Mouse (Mus musculus) forebrain, embryonic 11.5 days (tissue): ENCODE measurements at regions not wholly inside any gene's neighbourhood (a gene's known extent, or its start where the extent isn't known, plus 50 kb on each side); places are given as distances from the start of the nearest gene placed in this dataset.

Experiments
- ATAC-seq: fragments of 200-750 bp; cut with Nextera tagmentation; replicated peaks from 2 replicates; pipeline ENCODE4 v1.8.0; 2017; ENCODE audit warnings: moderate TSS enrichment; ENCODE audit not compliant: low FRiP score
- DNase-seq: peaks from one replicate; pipeline ENCODE4 v3.0.0-alpha.2; 2017; ENCODE audit warnings: low spot score
- H3K27ac ChIP-seq: fragments of 300-500 bp; sonication (generic); 2 replicates; pipeline ENCODE4 v1.5.1; 2014; ENCODE audit warnings: low read depth, low read length
- H3K27me3 ChIP-seq: fragments of 300-500 bp; sonication (generic); 2 replicates; pipeline ENCODE4 v1.6.1; 2014; ENCODE audit warnings: mild to moderate bottlenecking, low read length, mixed read lengths; ENCODE audit not compliant: control insufficient read depth, insufficient read depth
- H3K36me3 ChIP-seq: fragments of 300-500 bp; sonication (generic); 2 replicates; pipeline ENCODE4 v1.6.1; 2014; ENCODE audit warnings: mild to moderate bottlenecking, low read length, moderate library complexity, mixed read lengths; ENCODE audit not compliant: control insufficient read depth, insufficient read depth
- H3K4me1 ChIP-seq: fragments of 300-500 bp; sonication (generic); replicated peaks from 2 replicates; pipeline ENCODE4 v1.6.1; 2014; ENCODE audit warnings: low read length, mixed read lengths; ENCODE audit not compliant: control insufficient read depth, insufficient read depth
- H3K4me2 ChIP-seq: fragments of 300-500 bp; sonication (generic); 2 replicates; pipeline ENCODE4 v1.6.1; 2014; ENCODE audit warnings: low read depth, mild to moderate bottlenecking, low read length, moderate library complexity, mixed read lengths; ENCODE audit not compliant: severe bottlenecking
- H3K4me3 ChIP-seq: fragments of 300-500 bp; sonication (generic); 2 replicates; pipeline ENCODE4 v1.5.1; 2014; ENCODE audit warnings: low read depth, low read length
- H3K9ac ChIP-seq: fragments of 300-500 bp; sonication (generic); 2 replicates; pipeline ENCODE4 v1.6.1; 2014; ENCODE audit warnings: low read length
- H3K9me3 ChIP-seq: fragments of 300-500 bp; sonication (generic); 2 replicates; pipeline ENCODE4 v1.6.1; 2016; ENCODE audit warnings: low read length, mixed read lengths; ENCODE audit not compliant: control insufficient read depth
- WGBS: fragments of 180-500 bp; shearing (Covaris S2); extraction: QIAGEN DNeasy Blood & Tissue Kit; methylation state at CpG from one replicate; pipeline ENCODE4 v1.1.7; 2014; 5-methylcytosine and 5-hydroxymethylcytosine counted together

DNA sequence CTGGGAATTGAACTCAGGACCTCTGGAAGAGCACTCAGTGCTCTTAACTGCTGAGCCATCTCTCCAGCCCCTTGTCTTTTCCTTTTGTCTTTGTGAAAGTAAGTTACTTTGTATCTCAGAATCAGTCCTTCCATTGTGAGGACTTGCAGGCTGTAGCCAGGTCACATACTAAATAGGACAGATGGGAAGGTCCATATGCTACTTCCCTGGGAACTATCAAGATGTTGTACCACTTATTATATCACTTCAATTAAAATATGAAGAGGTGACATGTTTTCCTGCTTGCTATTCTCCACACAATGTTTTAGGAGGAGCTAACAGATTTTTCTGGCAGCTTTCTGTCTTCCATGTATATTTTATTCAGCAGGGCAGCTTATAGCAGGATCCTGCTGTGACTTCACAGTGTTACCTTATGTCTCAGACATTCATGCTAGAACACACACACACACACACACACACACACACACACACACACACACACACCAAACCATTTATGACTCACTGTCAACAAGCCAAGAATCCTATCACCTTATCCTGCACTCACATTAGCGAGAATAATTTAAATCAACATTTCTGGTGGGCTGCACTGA lies 179.6 kb upstream of the Fermt1 start:
- H3K27ac ChIP-seq, result no peak overlapping the region
- no peak for DNase-seq
- H3K4me3 ChIP-seq, result no peak overlapping the region
- H3K36me3 ChIP-seq, result no peaks in the 10 kb centered on the region
- H3K4me1 ChIP-seq, result no peaks in the 10 kb centered on the region
- 100% methylated on average over 1 of the region's 1 CpGs for WGBS
- no peaks in the 10 kb centered on the region for H3K27me3 ChIP-seq
- no peak overlapping the region for H3K9ac ChIP-seq
- no peak overlapping the region for H3K4me2 ChIP-seq
- H3K9me3 ChIP-seq, result no peaks in the 10 kb centered on the region
- no peak for ATAC-seq

DNA sequence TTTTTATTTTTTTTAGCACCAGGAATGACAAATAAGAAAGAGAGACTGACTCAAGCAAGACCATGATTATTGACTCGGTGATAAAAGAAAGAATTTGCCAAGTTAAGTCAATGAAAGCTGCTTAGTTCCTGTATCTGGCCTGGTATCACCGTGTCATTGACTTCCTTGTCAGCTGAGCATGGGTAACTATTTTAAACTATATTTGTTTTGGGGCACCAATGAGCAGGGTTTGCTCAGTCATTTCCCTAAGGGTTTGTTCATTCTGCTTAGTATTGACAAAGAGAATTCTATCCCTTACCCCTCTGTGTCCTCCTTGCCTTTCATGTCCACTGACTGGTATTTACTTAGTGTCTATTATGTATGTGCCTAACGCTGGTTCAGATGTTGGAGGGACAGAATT lies 189.2 kb upstream of the Fermt1 start:
- Histone ChIP-seq H3K4me3 (no peak overlapping the region), H3K27ac (no peak overlapping the region), H3K4me2 (no peak overlapping the region), H3K9ac (no peak overlapping the region), H3K9me3 (no peaks in the 10 kb centered on the region), H3K36me3 (no peaks in the 10 kb centered on the region), H3K4me1 (no peaks in the 10 kb centered on the region), H3K27me3 (no peaks in the 10 kb centered on the region)
- ATAC-seq, result no peak
- no peak for DNase-seq
- 74% methylated on average over 3 of the region's 3 CpGs for WGBS

DNA sequence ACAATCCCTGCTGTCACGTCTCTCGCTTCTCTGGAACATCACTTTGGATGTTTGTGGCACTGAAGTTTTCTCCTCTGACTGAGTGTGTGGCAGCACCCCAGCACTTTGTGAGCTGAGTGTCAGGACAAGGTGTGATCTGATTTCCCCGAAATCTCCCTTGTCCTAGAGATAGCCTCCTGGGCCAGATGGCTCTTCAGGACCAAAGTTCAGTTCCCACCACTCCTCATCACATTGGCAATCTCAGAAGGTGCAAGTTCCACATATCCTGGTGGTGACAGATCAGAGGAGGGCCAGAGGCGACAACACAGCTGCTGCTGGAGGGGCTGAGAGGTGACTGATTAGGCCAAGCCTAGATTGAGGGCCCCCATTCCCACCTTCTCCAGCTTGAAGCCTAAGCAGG lies 193.2 kb upstream of the Fermt1 start:
- Histone ChIP-seq H3K4me2 (no peak overlapping the region), H3K9me3 (no peaks in the 10 kb centered on the region), H3K36me3 (no peaks in the 10 kb centered on the region), H3K9ac (no peak overlapping the region), H3K27me3 (no peaks in the 10 kb centered on the region), H3K27ac (no peak overlapping the region), H3K4me3 (no peak overlapping the region), H3K4me1 (no peaks in the 10 kb centered on the region)
- ATAC-seq, result no peak
- 89% methylated on average over 4 of the region's 4 CpGs for WGBS
- no peak for DNase-seq

DNA sequence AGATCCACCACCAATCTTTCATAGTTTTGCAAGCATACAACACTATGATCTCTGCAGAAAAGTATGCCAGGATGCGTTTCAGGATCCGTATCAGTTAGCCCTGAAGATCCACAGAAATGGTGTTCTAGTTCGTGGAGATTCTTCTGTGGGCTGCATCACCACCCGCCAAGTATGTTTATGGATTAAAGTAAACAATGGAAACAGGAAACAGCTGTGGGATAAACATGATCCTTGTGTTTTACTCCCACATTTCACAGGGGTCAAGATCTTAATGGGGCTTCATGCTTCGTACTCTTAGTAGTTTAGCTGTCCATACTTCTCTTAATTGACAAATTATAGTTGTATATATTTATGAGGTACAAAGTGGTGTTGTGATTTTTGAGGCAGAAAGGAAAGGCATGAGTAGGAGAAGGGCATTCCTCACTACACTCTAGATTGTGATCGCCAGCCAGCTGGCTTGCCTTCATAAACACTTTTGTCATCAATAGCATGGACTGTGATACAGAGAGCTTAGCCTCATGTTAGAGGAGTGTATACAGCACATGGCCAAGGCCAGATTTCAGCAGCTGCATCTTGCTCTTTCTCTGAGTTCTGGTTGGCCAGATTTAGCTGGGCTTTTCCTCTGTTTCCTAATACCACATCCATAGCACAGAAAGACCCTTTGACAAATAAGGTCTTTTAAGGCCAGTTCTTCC lies 195.8 kb upstream of the Fermt1 start:
- Histone ChIP-seq H3K27me3 (no peaks in the 10 kb centered on the region), H3K4me2 (no peak overlapping the region), H3K27ac (no peak overlapping the region), H3K36me3 (no peaks in the 10 kb centered on the region), H3K9ac (no peak overlapping the region), H3K4me3 (no peak overlapping the region), H3K4me1 (no peaks in the 10 kb centered on the region), H3K9me3 (no peaks in the 10 kb centered on the region)
- ATAC-seq, result no peak
- 83% methylated on average over 6 of the region's 6 CpGs for WGBS
- DNase-seq, result no peak

DNA sequence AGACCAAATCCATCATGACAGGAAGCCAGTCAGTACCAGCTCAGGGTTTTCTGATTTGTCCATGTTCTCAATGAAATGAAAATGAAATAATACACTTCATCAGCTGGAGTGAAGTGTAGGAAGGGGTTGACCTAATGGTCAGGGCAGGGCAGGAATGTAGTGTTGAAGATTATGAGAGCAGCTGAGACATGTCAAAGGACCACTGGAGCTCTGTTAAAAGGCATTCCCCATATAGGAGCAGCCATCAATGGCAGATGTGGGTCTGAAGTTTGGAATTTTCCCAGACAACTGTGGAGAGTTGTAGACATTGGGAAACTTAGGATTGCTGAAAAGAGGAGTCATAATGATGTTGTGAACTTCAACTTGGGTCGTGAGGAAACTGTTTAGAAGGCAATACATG lies 206.8 kb upstream of the Fermt1 start:
- Histone ChIP-seq H3K27me3 (no peaks in the 10 kb centered on the region), H3K4me1 (no peaks in the 10 kb centered on the region), H3K9ac (no peak overlapping the region), H3K27ac (no peak overlapping the region), H3K4me2 (no peak overlapping the region), H3K4me3 (no peak overlapping the region), H3K36me3 (no peaks in the 10 kb centered on the region), H3K9me3 (no peaks in the 10 kb centered on the region)
- no peak for ATAC-seq
- DNase-seq, result no peak
- 76% methylated on average over 1 of the region's 1 CpGs for WGBS

DNA sequence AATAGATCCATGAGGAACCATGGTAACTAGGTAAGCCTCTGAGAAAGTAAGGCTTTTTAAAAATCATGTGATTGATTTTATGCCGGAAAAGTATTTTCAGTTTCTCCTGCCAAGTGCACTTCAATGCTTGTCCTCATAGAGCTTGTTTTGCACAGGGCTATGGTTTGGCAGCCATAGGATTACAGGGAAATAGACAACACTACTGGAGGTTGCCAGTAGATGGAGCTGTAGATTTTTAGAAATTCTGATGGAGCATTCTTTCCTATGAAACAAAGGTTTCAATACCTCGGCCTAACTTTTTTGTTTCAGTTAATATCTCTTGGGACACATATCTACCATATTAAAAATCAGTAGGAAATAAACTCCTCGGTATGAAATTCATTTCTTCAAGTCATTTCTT lies 210.8 kb upstream of the Fermt1 start:
- Histone ChIP-seq H3K9ac (no peak overlapping the region), H3K9me3 (no peaks in the 10 kb centered on the region), H3K27me3 (no peaks in the 10 kb centered on the region), H3K4me3 (no peak overlapping the region), H3K27ac (no peak overlapping the region), H3K4me1 (no peaks in the 10 kb centered on the region), H3K4me2 (no peak overlapping the region), H3K36me3 (no peaks in the 10 kb centered on the region)
- 60% methylated on average over 3 of the region's 3 CpGs for WGBS
- DNase-seq (no peak), ATAC-seq (no peak)

DNA sequence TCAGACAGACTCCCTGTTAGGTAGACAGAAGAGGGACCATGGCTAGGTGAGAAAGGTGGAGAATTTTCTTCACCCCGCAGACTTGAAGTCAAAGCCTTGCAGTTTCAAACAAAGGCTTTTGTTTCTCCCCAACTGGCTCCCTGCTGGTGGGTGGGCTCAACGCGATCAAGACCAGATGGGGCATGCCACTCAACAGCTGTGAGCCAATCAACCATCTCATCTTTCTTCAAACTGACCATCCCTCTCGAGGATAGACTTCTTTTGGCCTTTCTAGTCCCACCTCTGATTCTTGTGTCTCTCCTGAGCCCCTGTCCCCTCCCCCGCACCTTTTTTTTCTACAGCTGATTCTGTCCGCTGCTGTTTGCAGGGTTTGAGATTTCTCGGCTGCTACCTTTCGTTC lies 212.5 kb upstream of the Fermt1 start:
- H3K4me2 ChIP-seq, result no peak overlapping the region
- no peaks in the 10 kb centered on the region for H3K36me3 ChIP-seq
- no peak overlapping the region for H3K27ac ChIP-seq
- ATAC-seq (no peak), DNase-seq (no peak)
- H3K9ac ChIP-seq, result no peak overlapping the region
- H3K4me3 ChIP-seq, result no peak overlapping the region
- WGBS, result 38% methylated on average over 8 of the region's 8 CpGs
- H3K27me3 ChIP-seq, result no peaks in the 10 kb centered on the region
- no peaks in the 10 kb centered on the region for H3K4me1 ChIP-seq
- no peaks in the 10 kb centered on the region for H3K9me3 ChIP-seq

DNA sequence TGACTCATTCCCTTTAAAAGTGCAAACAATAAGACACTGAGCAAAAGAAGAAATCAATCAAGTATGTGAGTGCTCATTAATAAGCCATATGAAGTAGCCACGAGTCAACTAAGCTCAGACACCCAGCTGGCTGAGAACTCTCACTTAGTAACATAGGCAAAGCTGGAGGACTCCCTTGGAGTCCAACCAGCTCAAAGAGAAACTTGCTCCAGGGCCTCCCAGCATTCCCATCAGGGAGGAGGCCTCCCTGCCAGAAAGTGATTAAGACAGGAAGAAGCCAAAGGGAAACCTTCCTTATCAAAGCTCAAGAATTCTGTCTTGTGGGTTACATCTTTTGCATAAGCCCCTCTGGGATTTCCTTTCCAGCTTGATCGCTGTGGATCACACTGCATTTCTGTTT lies 213.7 kb upstream of the Fermt1 start:
- no peaks in the 10 kb centered on the region for H3K27me3 ChIP-seq
- H3K4me3 ChIP-seq, result no peak overlapping the region
- no peaks in the 10 kb centered on the region for H3K9me3 ChIP-seq
- no peak overlapping the region for H3K4me2 ChIP-seq
- no peak overlapping the region for H3K27ac ChIP-seq
- no peaks in the 10 kb centered on the region for H3K36me3 ChIP-seq
- H3K9ac ChIP-seq, result no peak overlapping the region
- DNase-seq (no peak), ATAC-seq (no peak)
- no peaks in the 10 kb centered on the region for H3K4me1 ChIP-seq
- WGBS, result 45% methylated on average over 2 of the region's 2 CpGs

DNA sequence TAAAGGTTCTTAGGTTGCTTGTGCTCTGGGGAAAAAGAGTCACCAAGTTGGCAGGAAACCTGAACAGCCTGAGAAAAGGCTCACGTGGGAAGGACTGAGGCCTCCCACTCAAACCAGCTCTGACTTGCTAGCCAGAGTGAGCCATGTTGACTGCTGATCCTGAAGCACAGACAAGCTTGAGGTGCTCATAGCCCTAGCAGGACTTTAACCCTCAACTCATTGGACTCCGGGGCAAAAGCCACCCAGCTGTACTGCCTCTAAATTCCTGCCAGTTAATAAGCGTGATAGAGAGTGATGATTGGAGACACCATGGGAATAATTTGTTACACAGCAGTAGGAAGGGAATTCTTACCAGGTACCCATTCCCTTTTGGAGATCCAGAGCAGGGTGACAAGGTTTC lies 230.7 kb upstream of the Fermt1 start:
- H3K36me3 ChIP-seq, result no peaks in the 10 kb centered on the region
- H3K27me3 ChIP-seq, result no peaks in the 10 kb centered on the region
- H3K4me2 ChIP-seq, result no peak overlapping the region
- no peak overlapping the region for H3K9ac ChIP-seq
- DNase-seq (no peak), ATAC-seq (no peak)
- H3K4me1 ChIP-seq, result no peaks in the 10 kb centered on the region
- no peak overlapping the region for H3K4me3 ChIP-seq
- H3K9me3 ChIP-seq, result no peaks in the 10 kb centered on the region
- 91% methylated on average over 3 of the region's 3 CpGs for WGBS
- H3K27ac ChIP-seq, result no peak overlapping the region
